Mouse (Mus musculus): ENCODE measurements around the gene 9330161L09Rik.

The 9330161L09Rik gene

DNA sequence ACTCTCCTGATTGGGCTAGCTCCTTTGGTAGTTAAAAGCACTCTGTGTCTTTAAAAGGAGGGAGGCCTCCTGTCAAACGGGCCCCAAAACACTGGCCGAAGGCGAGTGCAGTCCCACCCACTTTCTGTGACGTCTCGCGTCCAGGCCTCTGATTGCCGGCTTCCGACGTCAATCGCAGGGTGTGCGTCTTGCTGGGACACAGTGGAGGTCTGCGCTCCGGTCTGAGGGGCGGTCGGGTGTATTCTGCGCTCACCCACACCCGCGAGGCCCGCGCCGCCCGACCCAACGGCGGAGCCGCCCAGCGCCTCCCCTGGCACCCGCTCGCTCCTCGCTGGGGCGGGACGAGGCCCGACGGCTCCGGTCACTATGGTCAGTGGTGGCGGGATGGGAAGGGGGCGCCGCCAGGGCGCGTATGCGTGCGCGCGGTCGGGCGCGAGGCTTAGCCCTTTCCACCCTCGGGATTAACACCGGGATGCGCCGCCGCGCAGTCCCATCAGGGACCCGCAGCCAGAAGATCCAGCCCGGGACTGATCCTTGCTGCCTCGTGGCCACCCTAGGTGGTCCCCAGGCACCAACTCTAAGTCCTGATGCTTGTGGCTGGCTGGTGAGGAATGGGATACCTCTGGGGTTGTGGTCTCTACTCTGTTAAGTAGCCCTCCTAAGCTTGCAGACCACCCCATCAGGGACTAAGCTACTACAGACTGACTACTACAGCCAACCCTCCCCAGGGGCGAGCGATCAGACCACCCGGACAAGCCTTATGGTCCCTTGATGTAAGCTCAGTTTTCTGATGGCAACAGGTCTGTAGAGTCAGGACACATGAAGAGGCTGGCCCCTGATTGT, 18.9 kb downstream of the 9330161L09Rik start, which contains the start of gene Otub2:
Otub2 (plus strand) TSS at position 178 of the 843 bp plus-strand sequence.
- peak; percentile 95 for DNase-seq

DNA sequence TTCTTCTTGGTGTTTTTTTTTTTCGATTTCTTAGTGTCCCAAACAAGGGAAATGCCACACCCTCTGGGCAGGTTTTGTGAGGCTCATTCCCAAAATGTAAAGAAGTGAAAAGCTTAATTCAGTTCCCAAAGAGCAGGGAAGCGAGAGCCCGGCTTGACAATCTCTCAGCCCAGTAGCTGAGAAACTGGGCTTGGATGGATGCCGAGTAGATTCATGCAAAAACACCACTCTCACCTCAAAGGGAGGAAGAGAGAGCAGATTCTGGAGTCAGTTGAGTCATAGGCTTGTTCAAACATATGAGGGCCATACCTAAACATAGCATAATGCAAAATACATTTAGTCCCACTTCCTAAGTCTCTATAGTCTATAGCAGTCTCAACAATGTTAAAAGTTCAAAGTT, 27.4 kb downstream of the 9330161L09Rik start:
- no peak for DNase-seq

DNA sequence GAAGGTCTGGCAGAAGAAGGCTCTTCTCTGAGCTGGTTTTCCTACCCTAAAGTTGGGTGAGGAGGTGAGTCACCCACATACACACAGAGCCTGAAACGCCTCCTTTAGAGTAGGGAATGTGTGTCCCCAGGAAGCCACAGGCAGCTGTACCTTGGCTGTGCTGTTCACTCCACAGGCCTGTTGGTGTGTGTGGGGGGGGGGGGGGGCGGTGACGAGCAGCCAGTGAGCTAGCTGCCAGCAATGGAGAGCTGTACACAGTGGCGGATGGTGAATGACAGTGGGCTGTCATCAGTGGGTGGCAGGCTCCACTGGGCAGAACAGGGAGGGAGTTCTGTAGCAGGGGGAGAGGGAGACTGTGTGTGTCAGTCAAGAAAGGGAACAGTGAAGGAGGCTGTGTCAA, 30.8 kb downstream of the 9330161L09Rik start:
- DNase-seq: no peak

DNA sequence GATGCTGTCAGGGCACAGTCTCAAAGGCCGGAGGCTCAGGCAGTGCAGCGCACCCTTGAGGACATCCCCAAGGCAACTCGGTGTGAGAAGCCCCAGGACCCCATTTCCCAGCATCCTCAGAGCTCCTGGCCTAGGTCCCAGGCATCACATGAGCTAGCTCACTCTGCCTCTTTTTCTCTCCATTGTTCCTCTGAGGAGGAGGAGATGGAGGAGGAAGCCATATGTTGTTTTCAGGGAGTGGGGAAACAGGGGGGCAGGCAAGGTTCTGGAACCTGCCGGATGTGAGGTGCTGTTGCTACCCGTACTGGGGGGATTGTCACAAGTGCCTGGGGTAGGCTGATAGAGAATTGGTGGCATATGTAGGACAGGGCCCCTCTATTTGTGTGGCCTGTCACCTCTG, 31.5 kb downstream of the 9330161L09Rik start:
- no peak for DNase-seq

DNA sequence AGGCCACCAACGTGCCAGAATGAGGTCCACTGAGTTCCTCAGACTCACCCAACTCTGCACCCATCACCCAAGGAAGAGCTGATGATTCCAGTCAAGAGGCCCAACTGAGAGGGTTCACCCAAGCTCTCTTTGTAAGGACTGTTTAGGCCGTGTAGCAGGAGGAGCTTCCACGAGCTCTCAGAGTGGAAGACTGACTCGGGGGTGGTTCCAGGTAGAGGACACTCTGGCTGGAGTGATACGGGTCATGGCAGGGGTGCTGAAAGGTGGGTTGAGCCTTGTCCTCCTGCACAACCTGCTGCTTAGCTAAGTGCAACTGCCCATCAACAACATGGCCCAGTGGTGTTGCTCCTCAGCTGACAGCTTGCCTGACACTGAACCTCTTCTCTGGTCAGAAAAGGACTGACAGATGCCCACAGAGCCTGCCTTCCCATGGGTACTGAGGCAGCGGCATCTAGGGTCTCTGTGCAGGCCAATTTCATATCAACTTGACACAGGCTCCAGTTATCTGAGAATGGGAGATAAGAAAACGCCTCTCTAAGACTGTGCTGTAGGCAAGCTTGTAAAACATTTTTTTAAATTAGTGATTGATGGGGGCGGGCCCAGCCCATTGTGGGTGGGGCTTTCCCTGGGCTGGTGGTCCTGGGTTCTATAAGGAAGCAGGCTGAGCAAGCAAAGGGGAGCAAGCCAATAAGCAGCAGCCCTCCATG, 33.9 kb downstream of the 9330161L09Rik start:
- no peak for DNase-seq

DNA sequence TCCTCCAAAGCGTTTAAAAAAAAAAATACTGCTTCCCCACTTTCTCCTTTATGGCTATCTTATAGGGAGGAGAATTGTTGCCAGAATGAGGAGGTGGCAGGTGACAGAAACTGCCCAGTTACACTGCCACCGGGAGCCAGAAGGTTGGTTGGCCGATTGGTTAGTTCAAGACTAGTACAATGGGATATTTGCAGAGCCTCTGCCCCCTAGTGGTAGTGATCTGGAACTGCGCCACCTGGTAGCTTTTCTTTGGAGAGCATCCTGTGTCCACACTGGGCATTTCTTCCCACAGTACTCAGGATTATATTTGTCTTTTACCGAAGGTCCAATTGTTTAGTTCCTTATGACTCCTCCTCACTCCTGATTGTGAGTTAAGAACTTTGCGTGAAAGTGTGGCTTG, 35.9 kb downstream of the 9330161L09Rik start:
- peak; percentile 31 for DNase-seq

DNA sequence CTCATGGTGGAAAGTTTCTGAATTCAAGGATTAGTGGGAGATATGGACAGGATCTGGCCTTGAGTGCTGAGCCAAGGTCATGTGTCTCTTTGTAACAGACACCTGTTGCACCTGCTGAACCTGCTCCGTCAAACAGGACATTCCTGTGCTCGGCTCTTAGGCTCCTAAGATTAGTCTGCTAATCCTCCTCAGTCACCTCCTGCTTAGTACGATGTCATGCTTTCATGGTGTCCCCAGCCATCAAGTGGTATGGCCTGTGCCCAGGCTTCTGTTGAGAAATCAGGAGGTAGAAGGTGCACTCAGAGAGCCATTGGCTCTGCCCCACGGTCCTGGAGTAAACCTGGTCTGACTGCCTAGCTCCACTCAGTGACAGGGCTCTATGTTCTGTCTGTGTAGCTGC, 36.8 kb downstream of the 9330161L09Rik start:
- DNase-seq: no peak

DNA sequence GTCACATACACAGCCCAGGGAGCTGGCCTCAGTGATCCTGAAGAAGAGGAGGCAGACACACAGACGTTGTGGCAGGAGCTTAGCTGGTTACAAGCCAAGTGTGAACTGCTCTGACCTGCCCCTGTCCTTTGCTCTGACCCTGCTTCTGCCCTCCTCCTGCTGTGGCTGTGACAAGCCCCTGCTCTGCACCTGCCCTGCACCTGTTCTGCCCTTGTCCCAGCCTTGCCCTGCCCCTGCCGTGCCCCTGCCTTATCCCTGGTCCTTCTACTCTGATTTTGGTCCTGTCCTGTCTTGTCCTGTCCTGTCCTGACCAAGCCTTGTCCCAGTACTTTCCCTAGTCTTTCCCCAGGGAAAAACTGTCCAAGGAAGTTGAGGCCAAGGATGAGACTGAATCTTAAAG, 38.8 kb downstream of the 9330161L09Rik start:
- DNase-seq: no peak

DNA sequence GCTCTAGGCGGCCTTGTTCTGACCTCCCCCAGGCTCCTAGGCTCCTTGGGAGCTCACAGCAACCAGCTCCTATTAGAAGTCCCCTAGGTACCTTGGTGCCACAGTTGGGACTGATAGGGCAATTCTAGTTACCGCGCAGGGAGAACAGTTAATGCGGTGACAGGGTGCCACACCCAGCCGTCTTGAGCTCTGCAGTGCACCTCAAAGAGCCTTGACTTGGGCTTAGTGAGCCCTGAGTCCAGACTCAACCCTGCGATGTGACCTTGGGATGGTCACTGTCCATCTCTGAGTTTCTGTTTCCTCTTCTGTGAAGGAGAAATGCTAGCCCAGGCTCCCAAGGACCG, 39.3 kb downstream of the 9330161L09Rik start:
- no peak for DNase-seq

DNA sequence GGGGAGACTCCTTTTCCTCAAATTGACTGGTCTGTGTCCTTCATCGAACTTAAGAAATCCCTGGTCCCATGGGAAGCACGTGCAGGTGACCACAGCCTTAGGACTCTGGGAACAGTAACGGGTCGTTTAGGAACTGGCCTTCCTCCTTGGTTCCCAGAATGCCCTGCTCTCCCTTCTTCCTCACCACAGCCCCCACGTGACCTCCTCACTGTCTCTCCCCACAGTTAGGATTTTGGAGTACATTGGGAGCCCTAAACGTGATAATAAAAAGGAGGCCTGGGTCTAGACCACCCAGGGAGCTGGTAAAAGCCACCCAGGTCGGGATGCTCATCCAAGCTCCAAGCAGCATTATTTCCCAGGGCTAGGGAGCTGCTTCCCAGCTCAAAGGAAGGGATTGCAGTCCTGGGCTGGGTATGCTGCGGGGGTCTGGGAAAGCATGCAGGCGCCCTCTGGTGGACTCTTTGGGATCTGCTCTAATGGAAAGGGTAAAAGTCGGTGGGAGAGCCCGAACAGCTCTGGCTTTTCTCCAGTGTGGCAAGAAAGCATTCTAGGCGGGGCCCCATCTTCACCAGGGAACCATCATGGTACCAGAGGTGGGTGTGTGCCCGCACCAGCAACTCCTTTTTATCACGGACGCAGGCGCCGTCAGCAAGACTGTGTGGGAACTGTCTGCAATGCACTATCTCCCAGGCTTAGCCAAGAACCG, 39.8 kb downstream of the 9330161L09Rik start:
- DNase-seq: peak; percentile 36

DNA sequence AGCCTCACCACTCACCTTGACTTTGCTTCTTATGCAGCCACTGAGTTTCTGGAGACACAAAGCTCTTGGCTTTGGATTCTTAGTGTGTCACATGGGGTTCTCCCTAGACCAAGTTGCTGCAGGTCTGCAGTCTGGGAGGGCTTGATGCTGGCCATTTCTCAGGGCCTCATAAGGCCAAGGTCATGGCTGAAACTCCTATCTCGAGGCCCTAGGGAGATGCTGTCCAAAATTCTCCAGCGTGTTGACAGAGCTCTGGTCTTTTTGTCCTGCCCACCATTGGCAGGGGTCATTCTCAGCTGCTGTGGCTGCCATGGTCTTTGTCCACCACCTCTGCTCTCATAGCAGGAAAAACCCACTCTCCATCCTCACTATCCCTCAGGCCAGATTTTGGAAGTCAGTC, 40.4 kb downstream of the 9330161L09Rik start:
- no peak for DNase-seq

DNA sequence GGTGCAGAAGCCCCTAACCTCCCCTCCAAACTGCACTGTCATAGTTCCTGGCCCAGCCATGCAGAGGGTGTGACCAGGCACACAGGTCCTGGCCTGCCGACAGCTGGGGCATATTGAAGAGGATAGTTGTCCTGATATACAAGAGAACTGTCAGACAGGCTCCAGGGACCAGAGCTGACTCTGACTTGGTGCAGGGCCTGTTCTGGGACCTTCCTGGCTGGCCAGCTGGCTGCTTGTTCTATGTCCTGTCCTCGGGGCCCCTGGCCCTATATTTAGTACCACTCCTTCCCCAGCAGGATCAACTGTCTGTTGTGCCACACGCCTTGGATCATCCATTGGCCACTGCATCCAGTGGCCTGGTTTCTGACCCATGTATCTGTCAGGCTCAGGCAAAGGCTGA, 45.3 kb downstream of the 9330161L09Rik start:
- no peak for DNase-seq

DNA sequence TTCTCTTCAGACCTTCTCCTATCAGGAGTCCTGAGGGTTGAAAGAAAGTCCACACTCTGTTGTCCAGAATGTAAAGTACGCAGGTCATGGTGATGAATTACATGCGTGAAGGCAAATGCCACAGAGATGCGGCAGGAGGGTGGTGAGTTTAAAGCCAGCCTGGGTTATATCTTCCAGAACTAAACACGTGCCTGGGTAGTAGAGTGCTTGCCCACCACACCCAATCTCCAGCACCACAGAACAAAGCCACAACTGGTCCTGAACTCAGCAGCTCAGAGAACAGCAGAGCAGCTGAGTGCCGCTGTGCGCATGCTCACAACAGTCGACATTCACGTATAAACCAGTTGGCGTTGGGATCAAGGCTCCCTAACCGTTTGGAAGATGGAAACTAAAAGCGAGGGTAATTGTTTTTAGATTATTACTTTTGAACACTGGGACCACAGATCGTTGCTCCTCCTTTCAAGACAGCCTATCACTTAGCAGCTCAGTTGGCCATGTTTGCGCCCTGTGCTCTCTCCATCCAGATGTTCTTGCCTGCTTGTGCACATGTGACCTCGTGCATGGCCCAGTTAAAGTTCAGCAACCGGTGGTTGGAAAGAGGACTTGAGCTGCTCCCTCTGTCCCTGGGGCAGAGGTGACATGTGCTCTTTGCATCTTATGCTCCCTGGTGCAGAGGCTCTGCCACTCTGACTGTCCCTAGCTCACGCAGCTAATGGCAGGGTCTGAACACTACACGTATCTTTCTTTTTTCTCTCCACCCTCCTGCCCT, 45.9 kb downstream of the 9330161L09Rik start:
- no peak for DNase-seq

DNA sequence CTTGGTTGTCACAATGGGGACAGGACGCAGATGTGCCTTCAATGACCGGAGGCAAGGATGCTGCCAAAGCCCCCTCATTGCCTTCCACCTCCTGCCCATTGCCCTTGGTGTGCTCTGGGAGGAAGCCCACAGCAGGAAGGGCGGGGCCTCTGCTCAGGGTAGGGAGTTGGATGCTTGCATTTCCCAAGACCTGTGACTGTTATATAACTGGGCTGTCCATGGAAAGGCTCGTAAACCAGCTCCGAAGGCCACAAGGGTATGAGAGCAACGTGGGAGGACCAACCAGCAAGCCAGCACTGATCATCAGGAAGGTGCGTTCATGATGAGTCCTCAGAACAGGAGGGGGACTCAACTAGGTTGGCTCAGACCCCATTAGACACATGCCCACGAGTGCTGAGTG, 46.8 kb downstream of the 9330161L09Rik start:
- DNase-seq: no peak

DNA sequence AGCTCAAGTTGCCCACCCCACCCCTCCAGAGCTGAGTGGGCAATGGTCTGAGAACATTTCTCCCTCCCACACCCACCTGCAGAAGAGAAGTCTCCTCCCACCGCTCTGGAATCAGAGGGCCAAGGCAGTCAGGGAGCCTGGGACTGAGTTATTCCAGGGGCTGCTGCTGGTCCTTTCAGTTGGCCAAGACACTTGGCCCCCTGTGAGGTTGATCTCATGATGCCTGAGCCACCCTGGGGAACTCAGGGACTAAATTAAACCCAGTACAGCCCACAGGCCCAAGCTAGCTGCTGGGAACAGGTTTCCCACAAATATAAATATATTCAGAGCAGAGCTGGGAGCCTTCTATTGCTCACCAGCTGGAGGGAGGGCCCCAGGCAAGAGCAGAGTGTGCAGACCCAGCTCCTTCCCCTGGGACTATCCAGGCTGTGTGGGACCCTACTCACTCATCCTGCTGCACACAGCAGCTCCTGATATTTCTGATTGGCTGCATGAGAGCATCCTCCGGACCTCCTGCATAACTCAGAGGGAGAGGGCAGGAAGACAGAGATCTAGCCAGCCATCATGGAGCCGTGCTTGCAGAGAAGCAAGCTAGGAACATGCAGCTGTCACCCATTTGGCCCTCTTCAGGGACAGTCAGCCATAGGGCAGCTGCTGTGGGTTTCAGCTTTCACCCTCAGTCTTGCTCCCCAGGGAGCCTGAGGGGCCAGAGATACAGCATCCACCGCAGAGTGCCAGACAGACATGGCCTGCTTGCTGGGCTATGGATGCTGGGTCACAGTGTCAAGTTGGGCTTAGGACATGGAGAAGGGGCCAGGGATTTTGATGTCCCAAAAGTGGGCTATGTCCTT, 48.4 kb downstream of the 9330161L09Rik start:
- no peak for DNase-seq

DNA sequence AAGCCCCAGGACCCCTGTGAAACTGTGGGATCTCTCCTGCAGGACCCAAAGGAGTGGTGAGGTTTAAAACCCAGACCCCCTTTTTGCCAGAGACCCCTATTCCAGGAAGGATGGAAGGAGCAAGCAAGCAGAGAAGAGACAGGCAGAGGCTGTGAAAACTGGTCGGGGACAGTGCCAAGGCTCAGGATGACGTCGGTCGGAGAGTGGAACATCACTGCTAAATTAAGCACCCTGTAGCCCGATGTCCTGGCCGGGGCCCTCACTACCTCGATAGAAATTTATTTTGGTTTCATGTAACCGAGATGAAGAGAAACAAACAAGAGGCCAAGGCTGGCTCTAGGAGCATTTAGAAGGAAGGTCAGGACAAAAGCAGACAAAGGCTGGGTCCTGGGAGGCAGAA, 49.4 kb downstream of the 9330161L09Rik start:
- DNase-seq: no peak
